Mouse (Mus musculus) left cerebral cortex, postnatal 4 days (tissue): ENCODE measurements at regions not wholly inside any gene's neighbourhood (a gene's known extent, or its start where the extent isn't known, plus 50 kb on each side); places are given as distances from the start of the nearest gene placed in this dataset.

ENCODE experiments used
- DNase-seq: peaks from one replicate; pipeline ENCODE4 v3.0.0-alpha.2; 2022
- intact Hi-C: fragments of 180-260 bp; cut with DNase I; formaldehyde crosslinking; loops from one replicate; pipeline ENCODE4 v1.15.1; 2025

DNA sequence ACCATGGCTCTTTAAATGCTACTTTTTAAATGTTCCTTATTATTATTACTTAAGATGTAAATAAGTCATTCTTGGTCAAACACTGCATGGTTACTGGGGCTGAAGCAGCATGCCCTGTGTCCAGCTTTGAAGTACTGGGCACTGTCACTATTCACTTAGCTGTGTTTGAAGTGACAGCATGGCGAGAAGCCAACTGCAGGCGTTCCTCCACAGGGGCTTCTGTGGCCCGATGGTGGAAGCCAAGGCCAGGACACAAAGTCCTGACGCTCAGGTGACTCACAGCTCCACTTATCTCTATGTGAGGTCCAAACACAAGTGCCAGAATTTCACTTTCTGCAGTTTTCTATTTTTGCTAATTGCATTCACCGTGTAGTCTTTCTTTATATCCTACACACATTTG lies 65.3 kb downstream of the Cdca7 start:
- intact Hi-C loops, result no loop called here
- no peak for DNase-seq

GRCm38 (mm10) chr2:72545453-72545852 lies 69.5 kb downstream of the Cdca7 start:
- DNase-seq, result no peak
- intact Hi-C loops, result no loop called here

DNA sequence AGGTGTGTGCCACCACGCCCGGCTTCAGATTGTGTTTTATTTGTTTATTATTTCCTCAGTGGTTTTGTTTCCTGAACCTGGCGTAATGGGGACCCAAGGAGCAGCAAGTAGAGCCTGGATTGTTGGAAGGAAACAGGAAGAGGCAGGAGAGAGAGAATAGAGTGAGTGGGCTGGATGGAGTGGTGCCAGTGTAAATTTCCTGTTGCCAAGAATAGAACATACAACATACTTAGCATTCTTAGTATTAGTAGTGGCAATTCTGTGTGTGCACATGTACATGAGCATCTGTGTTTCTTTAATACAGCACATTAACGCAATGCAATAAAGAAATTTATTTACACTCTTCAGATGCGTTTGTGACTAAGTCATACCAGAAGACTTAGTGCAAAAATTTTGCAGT lies 70.5 kb downstream of the Cdca7 start:
- DNase-seq, result no peak
- intact Hi-C loops, result no loop called here

DNA sequence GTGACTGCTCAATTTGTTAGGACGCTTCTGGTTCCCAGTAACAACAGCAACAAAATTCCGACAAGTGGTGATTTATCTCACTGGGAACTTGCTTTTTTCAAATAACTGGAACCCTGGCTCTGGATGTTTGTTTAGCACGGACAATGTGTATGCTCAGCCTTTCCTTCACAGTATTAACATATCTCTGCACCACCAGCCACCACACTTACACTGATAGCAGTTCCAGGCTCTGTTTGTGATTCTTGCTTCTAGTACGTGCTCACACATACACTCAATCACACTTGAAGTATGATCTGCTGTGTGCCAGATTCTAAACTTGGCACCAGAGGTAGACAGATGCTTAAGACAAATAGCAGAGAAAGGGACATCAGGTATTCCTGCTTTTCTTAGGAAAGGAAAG lies 71.0 kb downstream of the Cdca7 start:
- DNase-seq, result no peak
- intact Hi-C loops, result no loop called here

GRCm38 (mm10) chr2:72551268-72551667 lies 75.3 kb downstream of the Cdca7 start:
- intact Hi-C loops, result no loop called here
- DNase-seq, result no peak

GRCm38 (mm10) chr2:72554603-72555002 lies 78.6 kb downstream of the Cdca7 start:
- DNase-seq, result no peak
- intact Hi-C loops, result no loop called here

DNA sequence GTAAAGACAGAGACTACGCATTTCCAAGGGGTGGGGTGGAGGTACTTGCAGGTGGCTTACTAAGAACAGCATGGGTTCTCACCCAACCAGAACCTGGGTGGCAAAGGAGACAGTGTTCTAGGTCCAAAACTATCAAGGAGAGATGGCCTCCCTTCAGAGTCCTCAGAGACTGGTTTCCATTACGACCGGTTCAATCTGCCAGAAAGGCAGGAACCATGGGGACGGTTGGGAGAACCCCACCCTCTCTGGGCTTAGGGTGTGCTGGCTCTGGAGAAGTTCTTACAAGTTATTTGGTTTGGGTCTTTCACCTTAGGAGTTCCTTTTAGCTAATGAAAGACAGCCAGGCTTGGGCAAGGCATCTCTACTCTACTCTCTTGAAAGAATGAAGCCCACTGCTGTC lies 79.2 kb downstream of the Cdca7 start:
- intact Hi-C loops, result no loop called here
- no peak for DNase-seq

DNA sequence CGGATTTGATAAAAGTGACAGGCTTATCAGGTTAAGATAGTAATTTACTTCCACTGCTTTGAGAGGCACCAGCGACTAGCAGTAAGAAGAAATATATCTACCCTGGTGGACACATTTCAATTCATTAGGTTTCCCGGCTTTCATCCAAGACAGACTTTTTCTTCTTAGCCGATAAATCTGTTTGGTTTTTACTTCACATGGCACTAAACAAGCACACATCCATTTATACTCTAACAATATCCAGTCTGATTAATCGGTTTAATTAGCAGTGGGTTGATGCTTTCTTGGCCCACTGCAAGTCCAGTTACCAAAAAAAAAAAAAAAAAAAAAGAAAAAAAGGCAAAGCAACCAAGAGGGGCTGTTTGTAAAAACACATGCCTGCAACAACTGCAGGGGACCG lies 79.6 kb downstream of the Cdca7 start:
- DNase-seq, result no peak
- intact Hi-C loops, result no loop called here

DNA sequence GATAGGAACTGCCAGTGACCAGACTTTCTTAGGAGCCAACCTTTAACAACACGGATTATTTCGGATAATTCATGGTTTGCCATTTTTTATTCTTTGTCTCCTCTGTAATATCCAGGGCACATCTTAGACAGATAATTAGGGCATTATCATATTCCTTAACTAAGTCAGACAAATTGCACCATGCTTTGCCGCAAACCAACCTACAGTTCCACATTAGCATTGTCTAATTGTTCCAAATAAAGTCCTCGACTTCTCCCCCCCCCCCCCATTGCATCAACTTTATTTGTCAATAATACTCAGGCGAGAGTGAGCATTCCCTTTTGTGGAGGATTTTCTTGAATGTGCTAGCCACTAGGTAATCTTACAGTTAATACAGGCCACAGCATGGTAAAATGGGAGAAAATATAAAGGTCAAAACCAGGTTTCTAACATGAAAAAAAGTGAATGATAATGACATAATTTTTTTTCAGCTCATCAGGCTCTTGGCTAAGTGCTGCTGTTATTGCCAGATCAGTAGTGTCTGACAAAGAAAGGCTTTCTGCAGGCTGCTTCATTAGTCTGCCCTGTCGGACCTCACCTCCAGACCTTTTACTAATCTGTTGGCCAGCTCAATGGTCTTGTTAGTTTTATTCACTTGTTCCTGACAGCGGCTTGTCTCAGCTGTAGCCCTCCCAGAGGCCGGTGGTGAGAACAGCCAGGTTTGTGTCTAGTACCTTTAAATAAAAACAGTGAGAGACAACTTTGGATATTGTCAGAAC lies 80.3 kb downstream of the Cdca7 start:
- intact Hi-C loops, result no loop called here
- no peak for DNase-seq

DNA sequence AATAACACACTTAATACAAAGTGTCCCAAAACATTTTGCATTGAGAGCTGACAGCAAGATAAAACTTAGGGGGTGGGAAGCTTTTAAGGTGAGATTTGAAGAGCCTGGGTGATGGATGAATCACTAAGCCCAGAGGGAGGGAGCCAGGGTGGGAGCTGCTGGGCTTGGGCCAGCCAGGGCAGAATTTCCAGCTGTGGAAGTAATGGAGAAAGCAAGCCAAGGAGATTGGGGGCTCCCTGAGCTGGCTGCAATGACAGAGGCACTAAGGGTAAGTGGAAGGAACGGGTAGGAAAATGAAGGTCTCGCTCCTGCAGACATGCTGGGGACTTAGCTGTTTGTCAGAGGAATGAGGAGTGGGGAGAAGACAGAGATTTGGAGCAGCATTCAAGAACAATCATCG lies 81.2 kb downstream of the Cdca7 start:
- intact Hi-C loops, result no loop called here
- no peak for DNase-seq

DNA sequence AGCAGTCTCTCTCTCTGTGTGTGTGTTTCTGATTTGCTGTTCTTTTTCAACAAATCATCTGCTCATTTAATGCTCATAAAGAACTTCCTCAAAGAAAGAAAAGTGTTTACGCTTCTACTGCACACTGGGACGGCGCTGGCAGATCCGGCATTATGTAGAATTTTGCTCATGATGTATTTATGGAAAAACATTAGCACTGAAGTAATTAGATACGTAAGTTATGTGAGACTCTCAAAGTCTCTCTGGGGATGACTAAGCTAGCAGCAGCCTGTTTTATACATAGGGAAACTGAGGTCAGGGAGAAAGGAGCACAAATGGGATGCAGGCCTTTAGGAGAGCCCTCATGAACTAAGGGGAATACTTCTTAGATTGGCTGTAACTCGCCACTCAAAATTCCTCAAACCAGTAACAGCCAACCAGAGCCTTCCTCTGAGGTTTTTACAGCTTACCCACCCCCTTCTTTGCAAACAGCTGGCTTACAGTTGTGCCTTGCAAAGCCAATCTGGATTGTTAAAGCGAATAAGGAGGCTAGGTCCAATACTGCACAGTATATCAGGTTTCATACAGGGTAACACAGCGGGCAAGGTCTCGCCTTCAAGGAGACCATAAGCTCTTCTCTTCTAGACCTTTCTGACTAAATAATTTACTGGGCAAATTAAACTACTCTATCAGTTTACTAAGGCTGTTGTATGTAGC lies 81.8 kb downstream of the Cdca7 start:
- DNase-seq, result no peak
- intact Hi-C loops, result no loop called here

DNA sequence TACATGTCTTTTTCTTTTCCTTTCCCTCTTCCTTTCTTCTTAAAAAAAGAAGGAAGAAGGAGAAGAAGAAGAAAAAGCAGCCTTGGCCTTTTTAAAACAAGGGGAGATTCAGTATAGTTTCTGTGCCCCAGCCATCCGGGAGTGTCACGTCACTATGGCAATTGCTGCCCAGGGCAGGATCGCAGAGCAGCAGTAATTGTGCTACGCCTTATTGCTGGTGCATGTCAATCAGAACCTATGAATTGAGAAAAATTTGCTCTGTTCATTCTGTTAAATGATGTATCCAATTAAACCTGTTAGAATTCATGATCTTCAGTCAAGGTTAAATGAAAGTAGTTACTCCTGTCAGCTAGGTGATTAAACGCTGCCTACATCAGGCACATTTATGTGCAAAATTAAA lies 85.4 kb downstream of the Cdca7 start:
- DNase-seq, result no peak
- intact Hi-C loops, result no loop called here

DNA sequence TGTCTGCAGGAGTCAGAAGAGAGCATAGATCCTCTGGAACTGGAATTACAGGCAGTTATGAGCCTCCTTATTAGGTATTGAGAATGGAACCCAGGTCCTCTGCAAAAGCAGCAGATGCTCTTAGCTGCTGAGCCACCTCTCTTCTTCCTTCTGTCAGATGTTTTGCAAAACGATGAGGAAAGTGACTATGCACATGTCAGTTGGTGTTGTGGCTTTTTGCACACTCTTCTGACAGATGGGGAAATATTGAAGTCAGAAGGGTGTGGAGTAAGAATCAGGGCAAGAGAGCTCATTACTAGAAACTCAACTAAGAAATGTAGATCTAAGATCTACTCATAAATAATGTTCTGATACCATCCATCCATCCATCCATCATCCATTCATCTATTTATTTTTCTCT lies 102.4 kb downstream of the Cdca7 start:
- no peak for DNase-seq
- intact Hi-C loops, result no loop called here

- no peak for DNase-seq
- intact Hi-C loops, result no loop called here
Measured at GRCm38 (mm10) chr2:72581136-72581535, 105.2 kb downstream of the Cdca7 start.

GRCm38 (mm10) chr2:72588814-72589213 lies 112.9 kb downstream of the Cdca7 start:
- intact Hi-C loops, result no loop called here
- no peak for DNase-seq

DNA sequence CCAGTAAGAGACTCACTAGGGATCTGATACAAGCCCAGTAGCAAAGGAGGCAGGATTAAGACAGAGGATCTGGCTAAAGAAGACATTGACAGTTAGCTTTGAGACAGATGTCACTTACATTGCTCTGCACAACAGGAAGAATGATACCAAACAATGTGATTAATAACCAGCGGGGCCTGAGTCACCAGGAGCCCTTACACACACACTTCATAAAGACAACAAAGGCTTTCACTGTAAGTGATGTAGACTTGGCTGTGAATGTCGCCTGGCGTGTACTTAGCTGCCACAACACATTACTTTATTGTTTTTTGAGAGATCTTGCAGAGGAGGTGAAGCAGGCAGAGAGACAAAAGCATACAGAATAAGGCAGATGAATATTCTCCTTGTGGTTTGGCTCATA lies 116.1 kb downstream of the Cdca7 start:
- intact Hi-C loops, result no loop called here
- no peak for DNase-seq

DNA sequence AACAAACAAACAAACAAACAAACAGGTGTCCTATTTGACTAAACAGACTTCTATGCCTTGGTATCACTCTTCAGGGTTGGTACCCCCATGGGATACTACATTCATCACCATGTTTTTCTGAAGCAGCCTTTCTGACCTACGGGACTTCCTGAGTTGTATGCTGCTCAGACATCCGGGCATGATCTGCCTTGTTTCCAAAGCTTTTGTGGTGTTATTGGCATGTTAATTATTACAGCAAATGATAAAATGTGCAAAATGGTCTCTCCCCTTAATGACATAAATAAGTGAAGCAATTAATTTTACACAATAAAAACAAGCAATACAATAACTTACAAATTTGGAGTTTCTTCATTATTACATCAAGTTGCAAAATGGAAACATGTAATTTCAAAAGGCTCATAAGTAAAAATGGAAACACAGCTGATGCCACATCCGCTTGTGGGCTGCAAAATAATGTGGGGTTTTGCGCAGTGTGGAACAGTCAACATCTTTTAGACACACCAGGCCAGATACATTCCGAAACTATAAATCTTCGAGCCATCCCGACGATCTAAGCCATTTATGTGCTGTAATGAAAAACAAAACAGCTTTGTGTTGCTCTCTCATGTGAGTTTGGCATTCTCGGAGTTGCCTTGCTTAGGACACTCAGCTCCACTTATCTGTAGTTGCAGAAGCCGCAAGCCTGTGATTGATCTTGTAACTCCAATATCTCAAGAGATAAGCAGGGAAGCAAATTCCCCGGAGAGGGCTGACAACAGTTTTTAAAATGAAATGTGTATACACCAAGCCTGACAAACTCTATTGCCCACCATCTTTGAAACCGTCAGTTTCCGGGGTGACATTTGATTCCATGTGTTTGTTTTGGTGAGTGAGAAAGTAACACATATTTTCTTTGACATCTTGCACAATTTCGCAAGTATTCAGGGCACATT lies 121.3 kb downstream of the Cdca7 start:
- intact Hi-C loops, result no loop called here

GRCm38 (mm10) chr2:72597941-72598340 lies 122.0 kb downstream of the Cdca7 start:
- intact Hi-C loops, result no loop called here
- DNase-seq, result no peak

More for the DNA sequence above, 121.3 kb downstream of the Cdca7 start:
- DNase-seq, result no peak

DNA sequence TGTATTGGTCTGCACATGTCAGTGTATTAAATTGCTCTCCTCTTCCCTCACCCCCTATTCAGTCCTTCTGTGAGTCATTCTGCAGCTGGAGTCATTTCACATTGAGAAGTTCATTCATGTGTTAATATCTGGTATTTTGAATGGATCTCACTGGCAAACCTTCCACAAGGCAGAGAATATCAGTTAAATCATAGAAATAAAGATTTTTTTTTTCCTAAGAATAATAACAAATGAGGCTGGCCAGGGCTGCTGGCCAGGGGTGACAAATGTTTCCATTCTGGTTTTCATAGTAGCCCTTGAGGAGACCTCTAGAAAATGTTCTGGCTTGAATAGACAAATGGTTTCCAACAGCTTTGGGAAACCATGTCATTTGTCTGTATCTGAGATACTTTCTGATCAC lies 124.8 kb downstream of the Cdca7 start:
- no peak for DNase-seq
- intact Hi-C loops, result no loop called here

GRCm38 (mm10) chr2:72602152-72602551 lies 126.2 kb downstream of the Cdca7 start:
- intact Hi-C loops, result no loop called here

GRCm38 (mm10) chr2:72612221-72612620 lies 136.3 kb downstream of the Cdca7 start:
- no peak for DNase-seq
- intact Hi-C loops, result no loop called here

More at GRCm38 (mm10) chr2:72602152-72602551, 126.2 kb downstream of the Cdca7 start:
- DNase-seq, result no peak
